Mouse (Mus musculus): ENCODE measurements around the gene Spice1.
A peak's percentile ranks its signal among the peaks of the same experiment; 100 is the strongest.

Spice1 gene

GRCm38 (mm10) chr16:44347071-44347901, at the start of gene Spice1:
Gene Spice1 (plus strand): TSS chr16:44347121.
- DNase-seq (ENCODE audit: low spot score in 2 of 2): peak; percentile 94 to 97

GRCm38 (mm10) chr16:44299438-44300093, 47.4 kb upstream of the Spice1 start:
- DNase-seq (ENCODE audit: low spot score in 2 of 2): no peak

GRCm38 (mm10) chr16:44302126-44302892, 44.6 kb upstream of the Spice1 start:
- no peak for DNase-seq (ENCODE audit: low spot score in 2 of 2)

GRCm38 (mm10) chr16:44303822-44304221, 43.1 kb upstream of the Spice1 start:
- no peak for DNase-seq (ENCODE audit: low spot score in 2 of 2)

- DNase-seq (ENCODE audit: low spot score in 2 of 2): no peak
Observed at GRCm38 (mm10) chr16:44305606-44306005, 41.3 kb upstream of the Spice1 start.

DNA sequence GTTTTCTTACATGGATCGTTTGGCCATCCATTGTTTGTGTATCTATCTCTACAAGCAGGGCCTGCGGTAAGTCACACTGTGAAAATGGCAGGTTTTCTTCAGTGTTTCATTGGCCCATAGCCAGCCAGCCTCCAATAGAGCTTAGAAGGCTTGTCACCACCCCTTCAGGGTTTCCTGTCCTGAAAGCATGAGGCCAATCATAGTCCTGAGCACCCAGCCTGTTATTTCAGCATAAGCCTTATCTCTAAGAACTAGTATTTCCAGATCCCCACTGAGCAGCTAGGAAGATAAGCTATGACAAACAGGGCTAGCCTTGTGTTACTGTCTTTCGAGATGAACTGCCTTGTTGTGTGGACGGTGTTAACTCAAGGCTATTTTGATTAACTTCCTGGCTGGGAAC, 33.5 kb upstream of the Spice1 start:
- DNase-seq (ENCODE audit: low spot score in 2 of 2): no peak

GRCm38 (mm10) chr16:44316350-44316749, 30.6 kb upstream of the Spice1 start:
- no peak for DNase-seq (ENCODE audit: low spot score in 2 of 2)

GRCm38 (mm10) chr16:44320232-44320631, 26.7 kb upstream of the Spice1 start:
- no peak for DNase-seq (ENCODE audit: low spot score in 2 of 2)

GRCm38 (mm10) chr16:44328644-44329043, 18.3 kb upstream of the Spice1 start:
- no peak for DNase-seq (ENCODE audit: low spot score in 2 of 2)

- DNase-seq (ENCODE audit: low spot score in 2 of 2): no peak
Observed at GRCm38 (mm10) chr16:44330657-44331056, 16.3 kb upstream of the Spice1 start.

- DNase-seq (ENCODE audit: low spot score in 2 of 2): no peak
Observed at GRCm38 (mm10) chr16:44331154-44331553, 15.8 kb upstream of the Spice1 start.

DNA sequence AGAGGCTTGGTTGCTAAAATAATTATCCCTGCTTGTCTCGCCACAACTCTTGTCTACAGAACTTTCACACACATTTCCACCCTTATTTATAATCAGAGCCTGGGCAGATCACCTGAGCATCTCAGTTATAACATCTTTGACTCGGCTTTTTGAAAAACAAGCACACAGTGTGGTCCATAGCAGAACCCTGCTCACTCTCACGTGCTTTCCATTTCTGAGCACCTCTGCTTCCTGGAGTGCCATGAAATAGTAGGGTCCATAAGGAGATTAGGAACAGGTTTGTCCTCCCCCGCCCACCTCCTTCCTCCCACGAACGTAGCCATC, 15.3 kb upstream of the Spice1 start:
- no peak for DNase-seq (ENCODE audit: low spot score in 2 of 2)

GRCm38 (mm10) chr16:44331995-44332860, 14.7 kb upstream of the Spice1 start:
- DNase-seq (ENCODE audit: low spot score in 2 of 2): peak in 1 of 2 experiments; percentile 65

DNA sequence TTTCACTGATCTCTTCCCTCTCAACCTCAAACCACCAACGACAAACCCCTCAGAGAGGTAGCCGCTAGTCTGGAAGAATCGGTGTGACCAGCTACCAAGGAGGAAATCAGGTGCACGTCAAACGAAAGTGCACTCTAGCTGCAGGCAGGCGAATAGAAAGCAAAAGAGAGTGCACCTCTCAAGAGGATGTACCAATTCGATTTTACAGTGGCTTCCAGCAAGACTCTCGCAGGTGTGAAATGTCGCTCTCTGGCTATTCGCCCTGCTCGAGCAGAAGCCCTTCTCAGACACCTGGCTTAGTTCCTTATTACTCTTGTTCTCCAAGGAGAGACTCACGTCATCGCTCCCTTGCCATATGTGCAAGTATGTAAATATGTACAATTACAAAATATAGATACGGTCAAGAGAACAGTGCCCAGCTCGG, 14.0 kb upstream of the Spice1 start, which contains the start of gene Sidt1:
Sidt1 (minus strand) TSS at position 336 of the 424 bp plus-strand sequence.
- peak in 1 of 2 experiments; percentile 13 for DNase-seq (ENCODE audit: low spot score in 2 of 2)

GRCm38 (mm10) chr16:44337541-44337940, 9.4 kb upstream of the Spice1 start:
- DNase-seq (ENCODE audit: low spot score in 2 of 2): no peak

GRCm38 (mm10) chr16:44349801-44350397, 3.0 kb downstream of the Spice1 start:
- no peak for DNase-seq (ENCODE audit: low spot score in 2 of 2)

- no peak for DNase-seq (ENCODE audit: low spot score in 2 of 2)
Observed at GRCm38 (mm10) chr16:44356291-44356690, 9.4 kb downstream of the Spice1 start.

DNA sequence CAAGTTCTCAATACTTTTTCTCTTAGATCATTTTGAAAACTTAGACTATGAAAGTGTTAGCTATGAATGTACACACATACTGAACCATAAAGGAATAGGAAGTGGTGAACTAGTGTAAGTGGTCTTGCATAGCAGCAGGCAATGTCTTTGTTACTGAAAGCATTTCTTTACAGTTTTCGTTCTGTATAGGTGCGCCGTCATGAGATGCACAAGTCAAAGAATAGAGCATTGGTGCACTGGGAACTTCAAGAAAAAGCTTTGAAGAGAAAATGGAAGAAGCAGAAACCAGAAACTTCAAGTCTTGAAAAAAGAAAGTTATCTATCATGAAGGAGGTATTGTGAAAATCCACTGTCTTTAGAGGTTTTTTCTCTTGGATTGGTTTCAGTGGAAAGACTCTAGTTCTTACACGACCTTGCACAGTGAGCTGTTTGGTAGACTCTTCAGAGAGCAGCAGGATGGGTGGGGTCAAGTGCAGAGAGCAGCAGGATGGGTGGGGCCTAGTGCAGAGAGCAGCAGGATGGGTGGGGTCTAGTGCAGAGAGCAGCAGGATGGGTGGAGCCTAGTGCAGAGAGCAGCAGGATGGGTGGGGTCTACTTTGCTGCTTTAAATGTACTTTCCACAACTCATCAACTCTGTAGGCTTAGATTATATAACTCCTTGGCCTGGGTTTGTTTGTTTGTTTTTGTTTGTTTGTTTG, 10.8 kb downstream of the Spice1 start:
- DNase-seq (ENCODE audit: low spot score in 2 of 2): peak; percentile 70 to 77

DNA sequence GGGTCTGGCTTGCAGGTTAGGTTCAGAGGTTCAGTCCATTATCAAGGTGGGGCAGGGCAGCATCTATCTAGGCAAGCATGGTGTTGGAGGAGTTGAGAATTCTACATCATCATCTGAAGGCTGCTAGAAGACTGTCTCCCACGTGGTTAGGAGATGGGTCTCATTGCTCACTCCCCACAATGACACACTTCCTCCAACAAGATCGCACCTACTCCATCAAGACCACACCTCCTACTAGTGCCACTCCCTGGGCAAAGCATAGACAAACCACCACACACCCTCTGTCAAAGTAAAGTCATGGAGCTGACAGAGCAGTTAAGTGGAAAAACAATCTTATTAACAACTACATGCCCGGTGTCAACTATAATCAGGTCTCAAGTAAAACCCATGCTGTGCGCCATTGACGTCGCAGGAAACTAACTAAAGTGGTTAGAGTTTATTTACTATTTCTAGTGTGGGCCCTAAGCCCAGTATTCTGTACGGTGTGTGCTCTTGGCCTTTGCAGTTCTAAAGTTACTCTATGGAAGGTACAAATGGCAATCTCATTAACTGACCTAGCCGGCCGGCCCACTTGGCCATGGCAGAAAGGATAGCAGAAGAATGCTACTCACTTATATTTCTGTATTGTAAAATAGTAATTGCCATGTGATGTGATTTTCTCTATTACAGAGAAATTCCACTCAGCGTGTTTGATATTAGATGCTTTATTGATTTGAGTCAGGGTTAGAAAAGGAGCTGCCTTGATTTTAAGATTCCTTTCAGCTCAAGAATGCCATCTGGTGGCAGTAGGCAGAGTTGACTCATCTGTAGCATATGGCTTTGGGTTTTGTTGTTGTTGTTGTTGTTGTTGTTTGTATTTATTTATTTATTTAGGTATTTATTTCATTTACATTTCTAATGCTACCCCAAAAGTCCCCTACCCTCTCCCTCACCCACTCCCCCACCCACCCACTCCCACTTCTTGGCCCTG, 15.3 kb downstream of the Spice1 start:
- no peak for DNase-seq (ENCODE audit: low spot score in 2 of 2)
